Mouse (Mus musculus): ENCODE results near the gene Sox30. TPM values are rescaled to one million over a fixed set of nuclear protein-coding genes. Genes with fewer than 3 reads are reported as not detected.

The Sox30 gene
- 0.22 and 0.25 TPM in 2 replicates for polyA plus RNA-seq (2015; fragmentation: Nextera tagmentation; extraction: Ambion mirVana)

DNA sequence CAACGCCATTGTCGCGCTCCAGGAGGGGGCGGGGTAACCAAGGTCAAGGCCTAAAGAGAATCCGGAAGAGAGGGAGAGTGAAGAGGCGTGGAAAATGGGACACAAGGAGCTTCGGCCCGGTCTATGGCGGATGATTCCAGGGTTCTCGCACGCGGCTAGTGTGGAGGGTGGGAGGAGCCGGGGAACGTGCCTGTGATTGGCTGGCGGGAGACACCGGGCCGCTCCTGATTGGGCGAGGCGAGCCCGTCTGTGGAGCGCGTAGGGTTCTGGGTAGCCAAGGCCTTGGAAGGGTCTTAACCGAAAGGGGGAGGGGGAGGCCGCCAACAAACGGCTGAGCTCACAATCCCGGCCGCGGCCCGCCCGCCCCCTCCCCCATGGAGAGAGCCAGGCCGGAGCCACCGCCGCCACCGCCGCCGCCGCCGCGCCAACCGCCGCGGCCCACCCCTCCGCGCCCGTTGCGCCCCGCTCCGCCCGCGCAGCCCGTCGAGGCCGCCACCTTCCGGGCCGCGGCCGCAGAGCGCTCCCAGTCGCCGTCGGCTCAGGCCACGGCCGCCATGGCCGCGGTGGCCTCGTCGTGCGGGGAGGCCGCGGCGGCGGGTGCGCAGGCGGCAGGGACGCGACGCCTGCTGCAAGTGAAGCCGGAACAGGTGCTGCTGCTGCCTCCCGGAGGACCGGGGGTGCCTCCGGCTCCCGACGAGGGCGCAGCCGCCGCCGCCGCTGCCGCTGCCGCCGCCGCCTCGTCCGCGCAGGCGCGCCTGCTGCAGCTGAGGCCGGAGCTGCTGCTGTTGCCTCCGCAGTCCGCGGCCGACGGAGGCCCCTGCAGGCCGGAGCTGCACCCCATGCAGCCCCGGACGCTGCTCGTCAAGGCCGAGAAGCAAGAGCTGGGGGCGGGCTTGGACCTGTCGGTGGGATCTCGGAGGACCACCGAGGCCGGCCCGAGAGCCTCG is at the start of gene Sox30:
Gene Sox30, plus strand, starts transcription at position 365 of the 947 bp plus-strand sequence.
- Histone ChIP-seq H3K4me2 (peak within 1 kb of the TSS; percentile 81), H3K9ac (peak within 1 kb of the TSS; percentile 74), H3K4me1 (peaks cover 12% of the 10 kb centered on the region), H3K9me3 (replicated peaks) (no peaks in the 10 kb centered on the region), H3K36me3 (no peaks in the 10 kb centered on the region), H3K27me3 (peaks cover 14% of the 10 kb centered on the region; the same call in 1 of the 2 replicates), H3K4me3 (replicated peaks) (peak within 1 kb of the TSS; percentile 58), H3K27ac (no peak within 1 kb of the TSS)
- ATAC-seq (replicated peaks; ENCODE audit: low FRiP score) = peak; percentile 92
- whole genome bisulfite sequencing = 9% methylated on average over 96 of the region's 115 CpGs

DNA sequence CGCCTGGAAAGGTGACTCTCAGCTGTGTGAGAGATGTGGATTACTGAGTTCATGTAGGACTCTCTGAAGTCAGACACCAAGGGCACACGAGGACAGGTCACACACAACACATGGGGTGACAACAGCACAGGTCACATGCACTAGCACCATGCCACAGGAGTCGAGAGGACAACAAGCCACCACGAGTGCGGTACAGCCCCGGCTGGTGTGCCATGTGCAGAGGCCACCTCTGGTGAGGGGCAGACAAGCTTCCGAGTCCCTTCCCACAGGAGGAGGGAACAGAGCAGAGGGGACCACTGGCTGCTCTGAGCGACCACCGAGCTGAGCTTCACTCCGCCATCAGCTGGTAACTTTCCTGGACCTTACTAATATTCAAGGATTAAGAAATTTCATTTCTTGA is 47.3 kb upstream of the Sox30 start:
- WGBS = 92% methylated on average over 10 of the region's 10 CpGs

DNA sequence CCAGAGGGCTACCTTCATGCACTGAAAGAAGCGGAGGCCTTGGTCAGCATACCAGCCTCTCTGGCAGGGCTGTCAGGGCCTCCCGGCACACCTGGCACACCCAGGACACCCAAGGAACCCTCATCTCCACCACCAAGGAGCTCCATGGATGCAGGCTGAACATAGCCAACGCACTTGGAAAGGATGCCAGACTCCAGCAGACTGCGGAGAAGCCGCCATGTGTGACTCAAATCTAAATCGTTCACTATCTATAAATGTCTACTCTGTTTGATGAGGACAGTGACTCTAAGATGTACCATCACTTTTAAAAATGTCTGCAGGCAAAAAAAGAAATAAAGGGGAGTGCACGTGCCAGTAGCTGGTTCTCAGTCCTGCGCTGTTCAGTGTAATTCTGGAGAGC is 42.6 kb upstream of the Sox30 start:
- Histone ChIP-seq H3K4me2 (no peak overlapping the region), H3K36me3 (peaks cover 61% of the 10 kb centered on the region), H3K4me1 (no peaks in the 10 kb centered on the region), H3K27ac (no peak overlapping the region), H3K4me3 (replicated peaks) (no peak overlapping the region), H3K27me3 (no peaks in the 10 kb centered on the region), H3K9me3 (replicated peaks) (no peaks in the 10 kb centered on the region), H3K9ac (no peak overlapping the region)
- 93% methylated on average over 8 of the region's 8 CpGs for WGBS
- ATAC-seq (replicated peaks; ENCODE audit: low FRiP score) = no peak

More for the DNA sequence above, 47.3 kb upstream of the Sox30 start:
- Histone ChIP-seq H3K9me3 (replicated peaks) (no peaks in the 10 kb centered on the region), H3K9ac (no peak overlapping the region), H3K27me3 (no peaks in the 10 kb centered on the region), H3K4me1 (no peaks in the 10 kb centered on the region), H3K4me2 (no peak overlapping the region), H3K36me3 (peaks cover 81% of the 10 kb centered on the region), H3K4me3 (replicated peaks) (no peak overlapping the region), H3K27ac (no peak overlapping the region)
- ATAC-seq (replicated peaks; ENCODE audit: low FRiP score) = no peak

DNA sequence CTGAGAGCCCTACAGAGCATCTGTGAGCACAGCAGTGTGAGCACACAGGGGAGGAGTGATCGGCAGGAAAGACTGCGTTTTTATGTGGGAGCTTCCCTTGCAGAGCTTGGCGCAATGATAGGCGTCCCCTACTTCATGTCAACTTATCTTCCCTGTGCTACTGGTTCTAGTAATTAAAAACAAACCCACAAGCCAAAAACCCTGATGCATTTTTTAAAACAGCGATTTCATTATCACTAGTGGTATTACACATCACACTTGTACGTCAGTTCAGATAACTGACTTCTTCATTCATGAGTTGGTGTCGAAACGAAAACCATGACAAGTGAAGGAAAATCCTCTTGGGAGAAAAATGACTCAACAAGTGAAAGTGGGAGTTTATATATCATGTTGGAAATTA is 41.2 kb upstream of the Sox30 start:
- no peak for ATAC-seq (replicated peaks; ENCODE audit: low FRiP score)
- 88% methylated on average over 8 of the region's 8 CpGs for WGBS
- no peak overlapping the region for H3K4me2 ChIP-seq
- peaks cover 48% of the 10 kb centered on the region for H3K36me3 ChIP-seq
- H3K9ac ChIP-seq = no peak overlapping the region
- no peak overlapping the region for H3K4me3 ChIP-seq (replicated peaks)
- peaks cover 12% of the 10 kb centered on the region for H3K4me1 ChIP-seq
- no peaks in the 10 kb centered on the region for H3K27me3 ChIP-seq
- H3K27ac ChIP-seq = no peak overlapping the region
- no peaks in the 10 kb centered on the region for H3K9me3 ChIP-seq (replicated peaks)

DNA sequence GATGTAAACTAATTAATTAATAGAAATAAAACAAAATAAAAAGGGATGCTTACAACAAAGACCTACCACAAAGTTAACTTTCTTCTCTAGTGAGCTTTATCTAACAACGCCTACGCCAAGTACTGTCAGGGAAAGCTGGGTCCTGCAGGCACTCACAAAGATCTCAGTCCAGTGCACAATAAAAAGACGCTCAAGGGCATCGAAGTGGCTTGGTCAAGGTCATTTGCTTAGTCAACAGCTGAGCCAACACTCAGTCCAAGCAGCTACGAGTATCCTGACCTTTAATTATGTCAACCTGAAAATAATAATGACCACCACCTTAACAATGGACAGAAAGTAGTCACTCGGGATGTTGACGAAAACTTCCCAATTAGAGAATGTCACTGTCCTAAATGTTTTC is 37.8 kb upstream of the Sox30 start:
- WGBS = 89% methylated on average over 7 of the region's 7 CpGs
- Histone ChIP-seq H3K36me3 (peaks cover 15% of the 10 kb centered on the region), H3K9ac (no peak overlapping the region), H3K27ac (no peak overlapping the region), H3K4me2 (no peak overlapping the region), H3K9me3 (replicated peaks) (no peaks in the 10 kb centered on the region), H3K27me3 (no peaks in the 10 kb centered on the region), H3K4me3 (replicated peaks) (no peak overlapping the region), H3K4me1 (peaks cover 12% of the 10 kb centered on the region)
- no peak for ATAC-seq (replicated peaks; ENCODE audit: low FRiP score)

DNA sequence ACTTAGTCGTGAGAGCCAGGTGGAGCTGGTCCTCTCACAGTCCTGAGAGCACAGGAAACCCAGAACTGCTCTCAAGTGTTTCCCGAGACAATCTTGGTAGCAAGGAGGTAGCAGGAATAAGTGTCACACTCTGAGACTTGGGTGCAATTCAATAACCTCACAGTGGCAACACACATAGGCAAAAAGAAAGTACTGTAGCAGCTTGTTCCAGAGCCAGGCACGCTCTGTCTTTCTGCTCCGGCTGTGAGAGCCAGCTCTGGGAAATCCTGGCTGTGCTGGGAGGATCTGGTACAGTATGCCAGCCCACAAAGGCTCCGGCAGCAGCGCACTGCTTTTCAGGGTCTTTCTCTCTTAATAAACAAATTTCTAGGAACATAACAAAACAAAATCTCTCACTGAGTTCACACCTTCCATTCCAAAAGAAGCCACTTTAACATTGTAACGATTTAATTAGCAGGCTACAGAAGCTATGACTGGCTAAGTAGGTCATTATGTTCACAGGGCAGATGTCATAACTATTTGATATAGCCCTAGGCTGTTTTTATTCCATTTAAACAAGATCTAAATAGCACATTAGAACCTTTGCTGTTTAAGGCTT is 36.9 kb upstream of the Sox30 start:
- Histone ChIP-seq H3K9me3 (replicated peaks) (no peaks in the 10 kb centered on the region), H3K4me1 (peaks cover 12% of the 10 kb centered on the region), H3K27ac (no peak overlapping the region), H3K36me3 (peaks cover 15% of the 10 kb centered on the region), H3K4me3 (replicated peaks) (peak overlapping the region; percentile 90), H3K4me2 (peak overlapping the region; percentile 95), H3K9ac (peak overlapping the region; percentile 85; the same call in 1 of the 2 replicates), H3K27me3 (no peaks in the 10 kb centered on the region)
- no peak for ATAC-seq (replicated peaks; ENCODE audit: low FRiP score)
- WGBS = 65% methylated on average over 7 of the region's 7 CpGs

DNA sequence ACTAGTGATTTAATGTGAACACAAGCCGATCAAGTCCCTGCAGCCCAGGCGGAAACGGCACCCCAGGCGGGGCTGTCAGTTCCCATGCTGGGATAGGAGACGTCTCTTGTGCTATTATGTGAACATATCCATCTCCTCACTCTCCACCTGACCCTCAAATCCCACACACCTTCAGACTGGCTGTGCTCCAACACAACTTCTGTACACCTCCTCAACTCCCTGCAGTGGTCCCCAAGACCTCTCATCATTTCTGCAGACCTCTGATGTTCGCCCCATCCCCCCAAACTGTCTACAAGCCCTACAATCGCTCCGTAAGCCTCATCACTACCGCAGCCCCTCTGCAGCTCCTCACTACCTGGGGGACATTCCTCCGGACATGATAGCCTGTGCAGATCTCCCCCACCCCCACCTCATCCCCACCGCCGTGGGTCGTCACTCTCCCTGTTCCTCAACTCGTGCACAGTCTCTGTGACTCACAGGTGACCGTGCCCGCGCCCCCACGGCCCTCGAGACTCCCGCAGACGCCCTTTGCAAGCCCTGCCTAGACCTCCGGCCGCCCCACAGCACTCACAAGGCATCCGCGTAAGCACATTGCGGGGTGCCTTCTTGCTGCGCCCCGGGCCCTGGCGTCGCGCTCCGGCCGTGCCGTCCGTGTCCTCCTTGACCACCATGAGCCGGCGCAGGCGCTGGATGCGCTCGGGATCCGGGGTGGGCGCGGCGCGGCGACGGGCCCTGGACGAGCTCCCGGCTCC is 36.0 kb upstream of the Sox30 start:
- under 1% methylated on average over 49 of the region's 49 CpGs for WGBS
- H3K36me3 ChIP-seq = peaks cover 18% of the 10 kb centered on the region
- no peaks in the 10 kb centered on the region for H3K9me3 ChIP-seq (replicated peaks)
- H3K4me2 ChIP-seq = peak overlapping the region; percentile 95
- H3K27me3 ChIP-seq = no peaks in the 10 kb centered on the region
- H3K27ac ChIP-seq = peak overlapping the region; percentile 68
- H3K4me3 ChIP-seq (replicated peaks) = peak overlapping the region; percentile 90
- H3K4me1 ChIP-seq = peaks cover 12% of the 10 kb centered on the region
- peak; percentile 68 for ATAC-seq (replicated peaks; ENCODE audit: low FRiP score)
- peak overlapping the region; percentile 85 for H3K9ac ChIP-seq

DNA sequence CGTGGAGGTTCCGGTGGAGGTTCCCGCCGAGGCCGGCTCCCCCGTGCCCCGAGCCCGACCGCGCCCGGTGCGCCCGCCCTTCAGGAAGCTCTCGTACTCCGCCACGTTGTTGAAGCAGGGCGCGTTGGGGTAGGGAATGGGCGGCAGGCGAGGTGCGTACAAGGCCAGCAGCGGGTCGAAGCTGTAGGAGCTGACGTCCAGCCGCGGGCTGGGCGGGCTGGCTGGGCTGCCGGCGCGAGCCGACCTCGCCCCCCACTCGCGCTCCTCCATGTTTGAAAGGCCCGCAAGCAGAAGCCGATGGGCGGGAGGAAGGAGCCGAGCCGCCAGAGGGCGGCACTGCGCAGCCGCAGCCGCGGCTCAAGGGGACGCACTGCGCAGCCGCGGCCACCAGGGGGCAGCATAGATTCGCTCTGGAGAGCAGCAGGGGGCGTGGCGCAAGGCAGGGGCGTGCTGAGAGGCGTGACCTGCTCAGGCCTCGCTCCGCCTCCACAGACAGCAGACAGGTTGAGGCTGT is 35.4 kb upstream of the Sox30 start, which contains the start of gene Lsm11:
Gene Lsm11, minus strand, starts transcription at position 293 of the 514 bp plus-strand sequence.
- H3K27ac ChIP-seq = peak within 1 kb of the TSS; percentile 68
- peaks cover 12% of the 10 kb centered on the region for H3K4me1 ChIP-seq
- H3K9ac ChIP-seq = peak within 1 kb of the TSS; percentile 85
- H3K4me2 ChIP-seq = peak within 1 kb of the TSS; percentile 95
- peak within 1 kb of the TSS; percentile 90 for H3K4me3 ChIP-seq (replicated peaks)
- no peaks in the 10 kb centered on the region for H3K27me3 ChIP-seq
- H3K36me3 ChIP-seq = peaks cover 19% of the 10 kb centered on the region
- under 1% methylated on average over 55 of the region's 55 CpGs for WGBS
- H3K9me3 ChIP-seq (replicated peaks) = no peaks in the 10 kb centered on the region
- peak; percentile 92 for ATAC-seq (replicated peaks; ENCODE audit: low FRiP score)

DNA sequence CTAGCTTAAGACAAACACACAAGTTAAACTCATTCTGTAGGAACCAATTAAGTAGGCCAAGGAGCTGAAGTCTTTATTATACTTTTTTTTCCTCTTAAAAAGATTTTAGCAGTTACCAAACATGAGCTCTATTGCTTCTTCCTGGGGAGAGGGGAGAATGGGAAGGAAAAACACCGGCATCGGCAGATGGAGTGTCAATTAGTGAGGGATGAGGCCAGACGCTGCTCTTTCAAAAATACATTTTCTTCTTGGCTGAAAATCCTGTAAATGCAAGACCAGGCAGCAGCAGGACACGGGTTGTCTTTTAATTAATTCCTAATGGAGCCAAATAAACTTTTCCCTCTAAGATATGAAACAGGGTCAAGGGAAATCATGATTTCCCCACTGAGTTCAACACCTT is 33.3 kb upstream of the Sox30 start:
- no peak overlapping the region for H3K4me3 ChIP-seq (replicated peaks)
- no peak for ATAC-seq (replicated peaks; ENCODE audit: low FRiP score)

DNA sequence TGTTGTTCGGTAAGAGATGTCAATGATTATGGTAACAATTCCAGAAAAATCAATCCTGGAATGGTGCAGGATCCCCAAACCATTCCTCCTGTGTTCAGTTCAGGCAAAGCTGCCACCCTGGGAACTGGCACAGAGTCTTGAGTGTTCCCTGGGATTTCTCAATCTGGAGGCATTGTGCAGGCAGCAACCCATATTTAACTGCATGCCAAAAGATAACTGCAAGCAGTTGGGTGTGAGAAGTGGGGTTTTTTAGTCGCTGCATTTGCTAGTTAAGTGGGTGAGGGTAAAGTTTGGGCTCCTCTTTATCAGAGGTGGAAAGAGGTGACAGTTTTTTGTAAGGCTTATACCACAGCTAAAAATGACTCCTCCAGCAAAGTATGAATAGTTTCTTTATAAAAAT is 32.6 kb upstream of the Sox30 start:
- H3K9ac ChIP-seq = no peak overlapping the region
- 88% methylated on average over 2 of the region's 2 CpGs for WGBS
- H3K9me3 ChIP-seq (replicated peaks) = no peaks in the 10 kb centered on the region
- no peaks in the 10 kb centered on the region for H3K27me3 ChIP-seq
- H3K36me3 ChIP-seq = peaks cover 46% of the 10 kb centered on the region
- H3K4me3 ChIP-seq (replicated peaks) = no peak overlapping the region
- no peak overlapping the region for H3K27ac ChIP-seq
- H3K4me1 ChIP-seq = peaks cover 12% of the 10 kb centered on the region
- no peak for ATAC-seq (replicated peaks; ENCODE audit: low FRiP score)
- H3K4me2 ChIP-seq = no peak overlapping the region

More for the DNA sequence above, 33.3 kb upstream of the Sox30 start:
- Histone ChIP-seq H3K4me2 (no peak overlapping the region), H3K4me1 (peaks cover 12% of the 10 kb centered on the region), H3K27ac (no peak overlapping the region), H3K27me3 (no peaks in the 10 kb centered on the region), H3K36me3 (peaks cover 39% of the 10 kb centered on the region), H3K9me3 (replicated peaks) (no peaks in the 10 kb centered on the region), H3K9ac (no peak overlapping the region)
- 85% methylated on average over 4 of the region's 4 CpGs for WGBS

DNA sequence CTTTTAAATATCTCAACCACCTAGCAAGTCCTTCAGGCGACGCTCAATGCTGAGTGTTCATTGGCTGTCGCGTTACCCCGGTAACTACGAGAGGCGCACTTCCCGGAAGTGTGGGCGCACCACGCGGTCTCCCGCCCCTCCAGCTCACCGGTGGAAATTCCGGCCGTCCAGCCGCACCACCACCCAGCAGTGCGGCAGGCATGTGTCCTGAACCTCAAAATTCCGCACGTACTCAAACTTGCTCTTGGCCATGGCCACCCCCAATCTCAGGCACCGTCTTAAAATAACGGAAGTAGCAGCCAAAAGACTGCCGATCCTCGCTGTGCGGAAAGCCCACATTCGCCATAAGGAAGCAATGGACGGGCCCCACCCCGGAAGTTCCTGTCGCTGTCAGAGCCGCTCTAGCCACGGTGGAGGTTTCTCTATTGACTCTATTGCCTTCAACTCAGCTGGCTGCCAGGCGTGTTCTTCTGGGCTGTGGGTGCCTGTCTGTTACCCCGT is 24.9 kb upstream of the Sox30 start, which contains the start of gene Thg1l:
Gene Thg1l, minus strand, starts transcription at position 368 of the 501 bp plus-strand sequence.
- peak within 1 kb of the TSS; percentile 72 for H3K4me2 ChIP-seq
- peaks cover 9% of the 10 kb centered on the region for H3K4me1 ChIP-seq
- peak within 1 kb of the TSS; percentile 55 for H3K9ac ChIP-seq
- WGBS = under 1% methylated on average over 32 of the region's 32 CpGs
- H3K36me3 ChIP-seq = peaks cover 24% of the 10 kb centered on the region
- H3K27ac ChIP-seq = peak within 1 kb of the TSS; percentile 85
- no peaks in the 10 kb centered on the region for H3K27me3 ChIP-seq
- peak within 1 kb of the TSS; percentile 89 for H3K4me3 ChIP-seq (replicated peaks)
- ATAC-seq (replicated peaks; ENCODE audit: low FRiP score) = peak; percentile 99
- H3K9me3 ChIP-seq (replicated peaks) = no peaks in the 10 kb centered on the region
